Mouse (Mus musculus): ENCODE measurements around the gene Camk2b. TPM values are rescaled to one million over a fixed set of nuclear protein-coding genes. Genes with fewer than 3 reads are reported as not detected.

Camk2b gene
- polyA plus RNA-seq, 1 experiment from 2014 or later: 119 TPM

DNA sequence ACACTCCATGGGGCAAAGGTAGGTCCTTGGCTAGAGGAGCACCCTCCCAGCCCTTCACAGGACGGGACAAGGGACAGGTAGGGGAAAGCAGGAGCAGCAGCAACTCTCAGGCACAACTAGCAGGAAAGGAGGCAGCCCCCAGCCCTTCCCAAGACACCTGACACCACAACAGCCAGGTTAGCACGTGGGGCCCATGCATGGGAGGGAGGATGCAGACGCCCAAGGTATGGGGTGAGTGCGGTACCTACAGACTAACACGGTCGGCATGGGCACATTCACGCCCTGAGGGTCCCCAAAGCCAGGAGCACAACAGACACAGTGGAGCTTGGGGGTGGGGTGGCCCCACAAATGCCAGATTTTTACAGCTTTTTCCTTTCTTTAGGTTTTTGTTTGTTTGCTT lies 95.0 kb downstream of the Camk2b start:
- Histone ChIP-seq H3K9me3 (no peaks in the 10 kb centered on the region), H3K4me1 (no peaks in the 10 kb centered on the region)

GRCm38 (mm10) chr11:5968223-5968622 lies 97.9 kb downstream of the Camk2b start:
- no peak overlapping the region for H3K27ac ChIP-seq (replicated peaks)
- no peak overlapping the region for H3K4me3 ChIP-seq
- no peaks in the 10 kb centered on the region for H3K9me3 ChIP-seq
- H3K4me2 ChIP-seq (replicated peaks): no peak overlapping the region
- WGBS: 86% methylated on average over 6 of the region's 6 CpGs
- ATAC-seq (replicated peaks): no peak
- H3K9ac ChIP-seq (replicated peaks): no peak overlapping the region
- no peaks in the 10 kb centered on the region for H3K4me1 ChIP-seq
- no peaks in the 10 kb centered on the region for H3K27me3 ChIP-seq
- peaks cover 66% of the 10 kb centered on the region for H3K36me3 ChIP-seq

More for the DNA sequence above, 95.0 kb downstream of the Camk2b start:
- ATAC-seq (replicated peaks): no peak
- H3K27ac ChIP-seq (replicated peaks): no peak overlapping the region
- no peak overlapping the region for H3K9ac ChIP-seq (replicated peaks)
- H3K4me2 ChIP-seq (replicated peaks): no peak overlapping the region
- peaks cover 38% of the 10 kb centered on the region for H3K36me3 ChIP-seq
- WGBS: 69% methylated on average over 7 of the region's 7 CpGs
- H3K4me3 ChIP-seq: no peak overlapping the region
- H3K27me3 ChIP-seq: no peaks in the 10 kb centered on the region

DNA sequence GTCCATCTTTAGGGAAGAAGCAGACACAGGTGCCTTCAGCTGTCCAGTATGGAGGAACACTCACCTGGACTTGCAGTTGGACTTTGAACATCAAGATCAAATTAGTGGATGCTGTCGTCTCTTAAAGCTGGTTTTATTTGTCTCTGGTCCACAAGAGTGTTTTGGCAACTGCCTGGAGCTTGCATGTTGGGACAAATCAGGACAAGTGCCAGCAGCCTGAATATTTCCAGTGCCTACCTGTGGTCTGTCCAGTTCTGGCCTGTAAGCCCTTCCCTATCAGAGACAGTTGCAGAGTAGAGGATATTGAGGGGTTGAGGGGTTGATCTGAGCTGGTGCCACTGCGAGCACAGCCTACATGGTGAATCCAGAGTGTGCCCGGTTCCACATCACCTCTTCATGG lies 99.4 kb downstream of the Camk2b start:
- Histone ChIP-seq H3K4me1 (no peaks in the 10 kb centered on the region), H3K9me3 (no peaks in the 10 kb centered on the region), H3K9ac (replicated peaks) (no peak overlapping the region), H3K27ac (replicated peaks) (no peak overlapping the region), H3K27me3 (no peaks in the 10 kb centered on the region), H3K4me2 (replicated peaks) (no peak overlapping the region), H3K4me3 (no peak overlapping the region), H3K36me3 (peaks cover 76% of the 10 kb centered on the region)
- no peak for ATAC-seq (replicated peaks)
- WGBS: 97% methylated on average over 3 of the region's 3 CpGs

DNA sequence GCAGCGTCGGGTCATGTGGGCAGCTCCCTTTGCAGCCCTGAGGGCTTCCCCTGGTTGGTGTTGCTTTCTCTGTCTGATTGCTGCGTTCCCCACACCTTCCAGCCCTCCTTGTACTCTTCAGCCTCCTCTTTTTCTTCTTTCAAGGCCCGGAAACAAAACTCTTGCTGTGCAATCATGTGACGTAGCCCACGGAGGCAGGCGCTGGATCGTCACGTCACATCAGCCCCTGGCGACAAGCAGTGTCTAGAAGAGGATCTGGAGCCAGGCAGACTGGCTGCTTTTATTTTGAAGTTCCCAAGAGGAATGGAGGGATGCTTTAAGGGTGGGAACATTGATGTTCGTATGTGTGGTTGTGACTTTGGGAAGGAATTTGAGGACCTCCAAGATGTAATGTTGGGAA lies 100.3 kb downstream of the Camk2b start:
- no peaks in the 10 kb centered on the region for H3K9me3 ChIP-seq
- no peaks in the 10 kb centered on the region for H3K27me3 ChIP-seq
- H3K4me1 ChIP-seq: no peaks in the 10 kb centered on the region
- H3K9ac ChIP-seq (replicated peaks): no peak overlapping the region
- 84% methylated on average over 11 of the region's 11 CpGs for WGBS
- ATAC-seq (replicated peaks): no peak
- peaks cover 81% of the 10 kb centered on the region for H3K36me3 ChIP-seq
- H3K4me3 ChIP-seq: no peak overlapping the region
- no peak overlapping the region for H3K4me2 ChIP-seq (replicated peaks)
- H3K27ac ChIP-seq (replicated peaks): no peak overlapping the region

GRCm38 (mm10) chr11:5960051-5960450 lies 106.1 kb downstream of the Camk2b start:
- no peak overlapping the region for H3K27ac ChIP-seq (replicated peaks)
- no peak overlapping the region for H3K9ac ChIP-seq (replicated peaks)
- no peak overlapping the region for H3K4me3 ChIP-seq
- 81% methylated on average over 2 of the region's 2 CpGs for WGBS
- no peak for ATAC-seq (replicated peaks)
- peaks cover 46% of the 10 kb centered on the region for H3K36me3 ChIP-seq
- H3K4me1 ChIP-seq: peaks cover 18% of the 10 kb centered on the region
- no peaks in the 10 kb centered on the region for H3K9me3 ChIP-seq
- H3K4me2 ChIP-seq (replicated peaks): no peak overlapping the region
- no peaks in the 10 kb centered on the region for H3K27me3 ChIP-seq

GRCm38 (mm10) chr11:5955546-5956276 lies 110.5 kb downstream of the Camk2b start, which contains the start of gene Ykt6:
Ykt6 (plus strand) TSS chr11:5955693.
- peak within 1 kb of the TSS; percentile 83 for H3K27ac ChIP-seq (replicated peaks)
- no peaks in the 10 kb centered on the region for H3K27me3 ChIP-seq
- peak within 1 kb of the TSS; percentile 56 for H3K4me2 ChIP-seq (replicated peaks)
- peak within 1 kb of the TSS; percentile 75 for H3K4me3 ChIP-seq
- peak within 1 kb of the TSS; percentile 84 for H3K9ac ChIP-seq (replicated peaks)
- no peaks in the 10 kb centered on the region for H3K9me3 ChIP-seq
- peaks cover 4% of the 10 kb centered on the region for H3K36me3 ChIP-seq
- peak; percentile 98 for ATAC-seq (replicated peaks)
- H3K4me1 ChIP-seq: peaks cover 22% of the 10 kb centered on the region
- WGBS: under 1% methylated on average over 71 of the region's 71 CpGs

- Histone ChIP-seq H3K36me3 (no peaks in the 10 kb centered on the region; the same call in 1 of the 2 replicates), H3K27ac (replicated peaks) (peak overlapping the region; percentile 83), H3K9ac (replicated peaks) (peak overlapping the region; percentile 84), H3K4me2 (replicated peaks) (peak overlapping the region; percentile 56), H3K4me3 (peak overlapping the region; percentile 75), H3K9me3 (no peaks in the 10 kb centered on the region), H3K27me3 (no peaks in the 10 kb centered on the region), H3K4me1 (peaks cover 22% of the 10 kb centered on the region)
- ATAC-seq (replicated peaks): peak; percentile 61; the same call in 1 of the 2 replicates
- WGBS: 6% methylated on average over 7 of the region's 7 CpGs
Measured at GRCm38 (mm10) chr11:5954965-5955504, 111.1 kb downstream of the Camk2b start.

DNA sequence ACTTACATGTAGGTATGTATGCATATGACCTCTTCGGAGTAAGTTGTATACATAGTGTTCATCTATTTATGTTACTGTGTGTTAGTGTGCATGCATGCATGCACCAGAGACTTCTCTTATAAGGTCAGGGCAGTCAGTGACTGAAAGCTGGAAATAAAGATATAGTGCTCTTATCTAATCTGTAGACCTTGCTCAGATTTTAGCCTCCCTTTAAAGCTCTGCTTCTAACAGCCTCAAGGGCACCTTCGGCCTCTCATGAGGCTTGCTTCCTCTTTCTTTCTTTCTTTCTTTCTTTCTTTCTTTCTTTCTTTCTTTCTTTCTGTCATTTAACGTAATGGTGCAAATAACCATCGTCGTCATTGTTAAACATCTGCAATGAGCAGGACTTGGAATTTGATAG lies 111.7 kb downstream of the Camk2b start:
- peaks cover 28% of the 10 kb centered on the region for H3K4me1 ChIP-seq
- H3K4me2 ChIP-seq (replicated peaks): no peak overlapping the region
- H3K9me3 ChIP-seq: no peaks in the 10 kb centered on the region
- no peak overlapping the region for H3K27ac ChIP-seq (replicated peaks)
- no peaks in the 10 kb centered on the region for H3K27me3 ChIP-seq
- no peak for ATAC-seq (replicated peaks)
- WGBS: 83% methylated on average over 5 of the region's 5 CpGs
- no peak overlapping the region for H3K4me3 ChIP-seq
- H3K36me3 ChIP-seq: no peaks in the 10 kb centered on the region; the same call in 1 of the 2 replicates
- no peak overlapping the region for H3K9ac ChIP-seq (replicated peaks)

DNA sequence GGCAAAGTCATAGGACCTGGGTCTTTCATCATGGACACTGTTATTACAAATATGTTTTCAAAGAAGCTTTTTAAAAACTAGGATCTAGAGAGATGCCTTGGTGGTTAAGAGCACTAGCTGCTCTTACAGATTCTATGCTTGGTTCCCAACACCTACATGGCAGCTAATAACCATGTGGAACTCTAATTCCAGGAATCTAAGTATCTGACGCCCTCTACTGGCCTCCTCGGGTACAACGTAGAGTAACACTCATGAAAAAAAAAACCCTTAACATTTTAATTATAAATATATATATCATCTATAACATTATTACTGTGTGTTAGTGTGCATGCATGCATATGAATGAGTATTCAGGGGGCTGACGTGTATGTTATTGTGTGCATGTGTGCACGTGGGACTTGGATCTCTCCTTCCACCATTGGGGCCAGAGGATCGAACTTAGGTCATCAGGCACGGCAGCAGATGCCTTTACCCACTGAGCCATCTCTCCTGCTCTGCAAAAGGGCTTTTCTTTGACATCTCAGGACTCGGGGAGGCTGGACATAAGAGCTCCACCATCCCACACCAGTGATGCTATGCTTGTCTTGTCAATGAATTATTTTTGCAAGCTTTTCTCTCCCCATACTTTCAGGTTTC lies 112.9 kb downstream of the Camk2b start:
- no peak for ATAC-seq (replicated peaks)
- H3K9ac ChIP-seq (replicated peaks): no peak overlapping the region
- H3K36me3 ChIP-seq: no peaks in the 10 kb centered on the region
- H3K4me3 ChIP-seq: no peak overlapping the region
- H3K27ac ChIP-seq (replicated peaks): no peak overlapping the region
- no peak overlapping the region for H3K4me2 ChIP-seq (replicated peaks)
- H3K27me3 ChIP-seq: no peaks in the 10 kb centered on the region
- H3K4me1 ChIP-seq: peaks cover 28% of the 10 kb centered on the region
- WGBS: 35% methylated on average over 8 of the region's 8 CpGs
- H3K9me3 ChIP-seq: no peaks in the 10 kb centered on the region

- Histone ChIP-seq H3K9ac (replicated peaks) (no peak overlapping the region), H3K27ac (replicated peaks) (no peak overlapping the region), H3K4me3 (no peak overlapping the region), H3K4me1 (peaks cover 26% of the 10 kb centered on the region), H3K4me2 (replicated peaks) (no peak overlapping the region), H3K9me3 (no peaks in the 10 kb centered on the region), H3K27me3 (no peaks in the 10 kb centered on the region), H3K36me3 (no peaks in the 10 kb centered on the region)
- 92% methylated on average over 5 of the region's 5 CpGs for WGBS
- ATAC-seq (replicated peaks): no peak
Measured at GRCm38 (mm10) chr11:5952501-5952900, 113.7 kb downstream of the Camk2b start.

GRCm38 (mm10) chr11:5949586-5950352 lies 116.4 kb downstream of the Camk2b start, which contains the start of gene Gck:
Gck (minus strand) TSS chr11:5950081.
- peaks cover 7% of the 10 kb centered on the region for H3K4me1 ChIP-seq
- ATAC-seq (replicated peaks): 0 out of 2 replicates have a peak, but pooled peaks have one; percentile 23
- no peak within 1 kb of the TSS for H3K27ac ChIP-seq (replicated peaks)
- H3K4me2 ChIP-seq (replicated peaks): no peak within 1 kb of the TSS
- no peaks in the 10 kb centered on the region for H3K9me3 ChIP-seq
- no peaks in the 10 kb centered on the region for H3K36me3 ChIP-seq
- H3K9ac ChIP-seq (replicated peaks): no peak within 1 kb of the TSS
- no peak within 1 kb of the TSS for H3K4me3 ChIP-seq
- H3K27me3 ChIP-seq: no peaks in the 10 kb centered on the region
- 52% methylated on average over 8 of the region's 8 CpGs for WGBS
